Mouse (Mus musculus) CD4-positive, CD25-positive, alpha-beta regulatory T cell, adult 2 months (primary cell): ENCODE results near the gene Paf1.
"Not testable (repeated sequence)": the region's sequence is repeated elsewhere in the genome, so short reads cannot be mapped to it uniquely, and the experiment has no call there.

ENCODE experiments used
- DNase-seq: peaks from one replicate; pipeline ENCODE4 v3.0.0-alpha.2; 2012; ENCODE audit warnings: low read depth, low spot score

Gene Paf1

GRCm38 (mm10) chr7:28383606-28384005 lies 9.1 kb upstream of the Paf1 start:
- peak; percentile 25 for DNase-seq

GRCm38 (mm10) chr7:28384162-28384561 lies 8.6 kb upstream of the Paf1 start:
- peak; percentile 50 for DNase-seq

GRCm38 (mm10) chr7:28385196-28385595 lies 7.6 kb upstream of the Paf1 start:
- no peak for DNase-seq

GRCm38 (mm10) chr7:28386007-28386406 lies 6.7 kb upstream of the Paf1 start:
- DNase-seq: no peak

GRCm38 (mm10) chr7:28386462-28386861 lies 6.3 kb upstream of the Paf1 start:
- peak; percentile 93 for DNase-seq

- DNase-seq: not testable (repeated sequence)
These were observed 5.9 kb upstream of the Paf1 start for GRCm38 (mm10) chr7:28386877-28387276.

- not testable (repeated sequence) for DNase-seq
These were observed 5.4 kb upstream of the Paf1 start for GRCm38 (mm10) chr7:28387384-28387783.

GRCm38 (mm10) chr7:28390331-28390730 lies 2.4 kb upstream of the Paf1 start:
- no peak for DNase-seq

GRCm38 (mm10) chr7:28393272-28393951 lies 661 bp downstream of the Paf1 start:
- no peak for DNase-seq

GRCm38 (mm10) chr7:28395425-28395824 lies 2.7 kb downstream of the Paf1 start:
- DNase-seq: no peak

- peak; percentile 61 for DNase-seq
These were observed 5.2 kb downstream of the Paf1 start for GRCm38 (mm10) chr7:28398000-28398399.

- no peak for DNase-seq
These were observed 6.1 kb downstream of the Paf1 start for GRCm38 (mm10) chr7:28398696-28399340.

- DNase-seq: no peak
These were observed 8.3 kb downstream of the Paf1 start for GRCm38 (mm10) chr7:28401030-28401429.

- DNase-seq: no peak
These were observed 9.2 kb downstream of the Paf1 start for GRCm38 (mm10) chr7:28401942-28402341.

GRCm38 (mm10) chr7:28410841-28411475 lies 18.2 kb downstream of the Paf1 start:
- no peak for DNase-seq

GRCm38 (mm10) chr7:28412826-28413225 lies 20.1 kb downstream of the Paf1 start:
- DNase-seq: peak; percentile 41

GRCm38 (mm10) chr7:28417368-28417767 lies 24.6 kb downstream of the Paf1 start:
- no peak for DNase-seq

GRCm38 (mm10) chr7:28418096-28418670 lies 25.4 kb downstream of the Paf1 start:
- DNase-seq: no peak

- no peak for DNase-seq
These were observed 26.7 kb downstream of the Paf1 start for GRCm38 (mm10) chr7:28419416-28419815.

- no peak for DNase-seq
These were observed 30.3 kb downstream of the Paf1 start for GRCm38 (mm10) chr7:28423018-28423417.

GRCm38 (mm10) chr7:28427738-28428137 lies 35.0 kb downstream of the Paf1 start:
- DNase-seq: no peak

- no peak for DNase-seq
These were observed 37.8 kb downstream of the Paf1 start for GRCm38 (mm10) chr7:28430512-28430911.
